Comparison of ENCODE assay signal across 7 mouse cellular contexts in the genomic region with DNA sequence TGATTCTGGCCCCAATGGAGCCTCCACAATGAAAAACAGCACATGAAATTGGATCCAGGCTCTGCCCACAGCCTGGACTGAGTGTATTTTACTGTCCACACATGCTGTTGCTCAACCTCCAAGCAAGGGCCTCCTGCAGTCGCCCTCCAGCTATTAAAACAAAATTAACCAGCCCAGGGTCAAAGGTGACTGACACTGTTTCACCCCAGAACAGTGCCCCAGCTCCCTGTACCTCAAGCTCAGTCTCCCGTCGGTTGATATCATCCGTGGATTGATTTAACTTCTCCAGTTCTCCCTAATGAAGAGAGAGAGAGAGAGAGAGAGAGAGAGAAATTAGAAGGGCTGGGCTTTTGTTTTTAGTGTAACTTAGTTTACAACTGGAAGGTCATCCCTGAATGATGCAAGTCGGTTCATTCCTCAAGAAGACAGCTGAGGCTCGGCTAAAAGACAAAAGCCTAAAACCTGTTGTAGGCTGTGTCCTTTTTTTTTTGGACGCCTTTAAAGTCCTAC. TPM values are rescaled to one million over a fixed set of nuclear protein-coding genes. Genes with fewer than 3 reads are reported as not detected.
DNase-seq lines count a peak whose midpoint lies in the region; ATAC-seq and TF ChIP-seq lines count a peak whose summit lies in the region.

No protein-coding gene starts in this region.

- H3K4me1 ChIP-seq in heart, embryonic 15.5 days (replicated peaks), result peaks cover 46% of the 10 kb centered on the region
- peaks cover 12% of the 10 kb centered on the region for H3K4me1 ChIP-seq in midbrain, postnatal 0 days (ENCODE audit: insufficient read depth, low read length)

- no peak for TF ChIP-seq CTCF in midbrain, postnatal 0 days (IDR thresholded peaks at IDR 0.05)

- H3K9me3 ChIP-seq in heart, embryonic 15.5 days (replicated peaks), result no peaks in the 10 kb centered on the region
- H3K9me3 ChIP-seq in midbrain, postnatal 0 days (ENCODE audit: low read length), result no peaks in the 10 kb centered on the region

- H3K4me2 ChIP-seq in heart, embryonic 15.5 days, result peak overlapping the region; percentile 96
- peak overlapping the region; percentile 78 for H3K4me2 ChIP-seq in midbrain, postnatal 0 days (ENCODE audit: low read depth, low read length, poor library complexity, severe bottlenecking)

- DNase-seq in 416B (ENCODE audit: low read depth) (peak; percentile 23), NIH3T3 (ENCODE audit: low read depth) (peak; percentile 85)
- peak; percentile 72 to 86 for DNase-seq in kidney, postnatal 36 days
- DNase-seq in midbrain, postnatal 0 days (ENCODE audit: low spot score), result no peak
- DNase-seq in spleen, postnatal 14 days (ENCODE audit: low spot score in 2 of 2), result no peak
- DNase-seq in urinary bladder, adult 2 months (ENCODE audit: low spot score), result no peak

- 52% methylated on average over 7 of the region's 7 CpGs for WGBS in heart, embryonic 15.5 days
- WGBS in midbrain, postnatal 0 days, result 36% methylated on average over 7 of the region's 7 CpGs

- no peaks in the 10 kb centered on the region for H3K27me3 ChIP-seq in heart, embryonic 15.5 days
- no peaks in the 10 kb centered on the region for H3K27me3 ChIP-seq in midbrain, postnatal 0 days (ENCODE audit: insufficient read depth, low read length)

- H3K36me3 ChIP-seq in heart, embryonic 15.5 days, result no peaks in the 10 kb centered on the region
- H3K36me3 ChIP-seq in midbrain, postnatal 0 days (ENCODE audit: insufficient read depth, low read length), result no peaks in the 10 kb centered on the region

- 0 out of 2 replicates have a peak overlapping the region, but pooled peaks have one; percentile 19 for H3K4me3 ChIP-seq in heart, embryonic 15.5 days
- H3K4me3 ChIP-seq in midbrain, postnatal 0 days (ENCODE audit: low read depth, low read length), result peak overlapping the region; percentile 86; the same call in 1 of the 2 replicates

- peak overlapping the region; percentile 2; the same call in 1 of the 2 replicates for H3K27ac ChIP-seq in heart, embryonic 15.5 days
- H3K27ac ChIP-seq in midbrain, postnatal 0 days (ENCODE audit: low read depth, low read length), result no peak overlapping the region

- no peak for ATAC-seq in heart, embryonic 15.5 days (replicated peaks; ENCODE audit: insufficient number of reproducible peaks, insufficient read depth, low FRiP score, low read depth)
- no peak for ATAC-seq in midbrain, postnatal 0 days (ENCODE audit: low FRiP score)

- no peak overlapping the region for H3K9ac ChIP-seq in heart, embryonic 15.5 days
- peak overlapping the region; percentile 97; the same call in 1 of the 2 replicates for H3K9ac ChIP-seq in midbrain, postnatal 0 days (replicated peaks; ENCODE audit: low read length, poor library complexity, severe bottlenecking)

RNA-seq across cellular contexts. Expression of gene Sh3bp5, which starts 2.0 kb away (rescaled TPM):
- polyA plus RNA-seq in heart, embryonic 15.5 days (2015; fragmentation: Nextera tagmentation; extraction: Ambion mirVana), result 21.4 and 28.4 TPM in 2 replicates
- total RNA-seq in midbrain, postnatal 0 days (2014; rRNA removed), result 61.7 and 76.5 TPM in 2 replicates
- 141 and 165 TPM in 2 replicates for polyA plus RNA-seq in midbrain, postnatal 0 days (2015; fragmentation: Nextera tagmentation; extraction: Ambion mirVana)
- 36.1 and 37.0 TPM in 2 replicates for polyA plus RNA-seq in urinary bladder, adult 2 months (2012; rRNA removed)

Comparison
In these comparisons a context has a peak if more than half of its experiments do, and no peak if none do; other contexts are left out.
1. DNase-seq: peak in 416B (single experiment), NIH3T3 (single experiment) and kidney, postnatal 36 days (2 of 2); none in midbrain, postnatal 0 days (single experiment), spleen, postnatal 14 days (0 of 2) and urinary bladder, adult 2 months (single experiment).